Mouse (Mus musculus): ENCODE measurements around the gene Mettl7b.

Gene Mettl7b

GRCm38 (mm10) chr10:128919966-128920365 is 40.8 kb downstream of the Mettl7b start:
- no peak for DNase-seq (ENCODE audit: low spot score in 2 of 2)

- DNase-seq (ENCODE audit: low spot score in 2 of 2) = no peak
Measured at GRCm38 (mm10) chr10:128919203-128919631, 41.6 kb downstream of the Mettl7b start.

GRCm38 (mm10) chr10:128918246-128918645 is 42.5 kb downstream of the Mettl7b start:
- DNase-seq (ENCODE audit: low spot score in 2 of 2) = no peak

- no peak for DNase-seq (ENCODE audit: low spot score in 2 of 2)
Measured at GRCm38 (mm10) chr10:128917400-128917799, 43.4 kb downstream of the Mettl7b start.

- DNase-seq (ENCODE audit: low spot score in 2 of 2) = no peak
Measured at GRCm38 (mm10) chr10:128916665-128917064, 44.1 kb downstream of the Mettl7b start.

GRCm38 (mm10) chr10:128915550-128915949 is 45.2 kb downstream of the Mettl7b start:
- no peak for DNase-seq (ENCODE audit: low spot score in 2 of 2)

- DNase-seq (ENCODE audit: low spot score in 2 of 2) = no peak
Measured at GRCm38 (mm10) chr10:128913696-128914095, 47.1 kb downstream of the Mettl7b start.

GRCm38 (mm10) chr10:128913219-128913618 is 47.6 kb downstream of the Mettl7b start:
- DNase-seq (ENCODE audit: low spot score in 2 of 2) = peak; percentile 89 to 91

GRCm38 (mm10) chr10:128912791-128913190 is 48.0 kb downstream of the Mettl7b start:
- DNase-seq (ENCODE audit: low spot score in 2 of 2) = no peak

- no peak for DNase-seq (ENCODE audit: low spot score in 2 of 2)
Measured at GRCm38 (mm10) chr10:128912268-128912667, 48.5 kb downstream of the Mettl7b start.

GRCm38 (mm10) chr10:128911430-128911829 is 49.4 kb downstream of the Mettl7b start:
- DNase-seq (ENCODE audit: low spot score in 2 of 2) = no peak

- no peak for DNase-seq (ENCODE audit: low spot score in 2 of 2)
Measured at GRCm38 (mm10) chr10:128910066-128910841, 50.5 kb downstream of the Mettl7b start.

- no peak for DNase-seq (ENCODE audit: low spot score in 2 of 2)
Measured at GRCm38 (mm10) chr10:128909567-128910028, 51.2 kb downstream of the Mettl7b start.

- no peak for DNase-seq (ENCODE audit: low spot score in 2 of 2)
Measured at GRCm38 (mm10) chr10:128908778-128909448, 51.9 kb downstream of the Mettl7b start.
